Mouse (Mus musculus) stomach, postnatal 0 days (tissue): ENCODE results near the gene Stox2.

ENCODE experiments used
- CTCF ChIP-seq: IDR thresholded peaks from 2 replicates; pipeline ENCODE4 v1.5.1; 2016; ENCODE audit warnings: antibody characterized with exemption, low read depth, mild to moderate bottlenecking, moderate library complexity
- EP300 ChIP-seq: optimal IDR thresholded peaks from 2 replicates; pipeline ENCODE3; 2016; ENCODE audit warnings: antibody characterized with exemption

DNA sequence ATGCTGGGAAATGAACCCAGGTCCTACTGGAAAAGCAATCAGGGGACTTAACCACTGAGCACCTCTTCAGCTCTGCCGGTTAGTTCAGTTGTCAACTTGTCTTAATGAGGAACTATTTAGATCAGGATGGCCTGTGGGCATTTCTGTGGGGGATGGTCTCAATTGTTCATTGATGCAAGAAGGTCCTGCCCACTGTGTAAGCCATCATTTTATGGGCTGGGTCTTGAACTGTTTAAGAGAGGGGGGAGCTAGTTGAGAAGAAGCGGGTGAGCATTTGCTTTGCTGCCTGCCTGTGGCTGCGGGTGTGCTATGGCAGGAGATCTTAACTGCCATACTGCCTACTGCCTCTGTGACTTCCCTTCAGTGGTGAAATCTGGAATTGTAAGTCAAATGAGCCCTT is 214.1 kb downstream of the Stox2 start:
- no peak for TF ChIP-seq CTCF
- no peak for TF ChIP-seq EP300
